Mouse (Mus musculus) lung, postnatal 36 days (tissue): ENCODE measurements at regions not wholly inside any gene's neighbourhood (a gene's known extent, or its start where the extent isn't known, plus 50 kb on each side); places are given as distances from the start of the nearest gene placed in this dataset.
A peak's percentile ranks its signal among the peaks of the same experiment; 100 is the strongest.

Experiments
- DNase-seq: peaks from one replicate; pipeline ENCODE4 v3.0.0; 2022; ENCODE audit warnings: mixed read lengths

GRCm38 (mm10) chr9:61144685-61145318 lies 227.4 kb upstream of the Tle3 start:
- DNase-seq, result no peak

- no peak for DNase-seq
Measured at GRCm38 (mm10) chr9:61145738-61146137, 226.4 kb upstream of the Tle3 start.

- DNase-seq, result no peak
Measured at GRCm38 (mm10) chr9:61151201-61151600, 221.0 kb upstream of the Tle3 start.

GRCm38 (mm10) chr9:61151901-61152337 lies 220.2 kb upstream of the Tle3 start:
- peak; percentile 44 for DNase-seq

- no peak for DNase-seq
Measured at GRCm38 (mm10) chr9:61154721-61155120, 217.4 kb upstream of the Tle3 start.

GRCm38 (mm10) chr9:61155851-61156250 lies 216.3 kb upstream of the Tle3 start:
- no peak for DNase-seq

- peak; percentile 28 for DNase-seq
Measured at GRCm38 (mm10) chr9:61158192-61158770, 213.9 kb upstream of the Tle3 start.

- no peak for DNase-seq
Measured at GRCm38 (mm10) chr9:61159159-61159558, 213.0 kb upstream of the Tle3 start.

GRCm38 (mm10) chr9:61159616-61160015 lies 212.6 kb upstream of the Tle3 start:
- DNase-seq, result peak; percentile 55

- no peak for DNase-seq
Measured at GRCm38 (mm10) chr9:61162884-61163283, 209.3 kb upstream of the Tle3 start.

GRCm38 (mm10) chr9:61163671-61164288 lies 208.4 kb upstream of the Tle3 start:
- DNase-seq, result peak; percentile 71

GRCm38 (mm10) chr9:61164501-61165251 lies 207.5 kb upstream of the Tle3 start:
- DNase-seq, result peak; percentile 57

- no peak for DNase-seq
Measured at GRCm38 (mm10) chr9:61166115-61166514, 206.1 kb upstream of the Tle3 start.

GRCm38 (mm10) chr9:61167097-61167842 lies 204.9 kb upstream of the Tle3 start:
- peak; percentile 66 for DNase-seq

GRCm38 (mm10) chr9:61168931-61169330 lies 203.2 kb upstream of the Tle3 start:
- no peak for DNase-seq

GRCm38 (mm10) chr9:61169506-61170090 lies 202.6 kb upstream of the Tle3 start:
- DNase-seq, result no peak

GRCm38 (mm10) chr9:61170921-61171320 lies 201.2 kb upstream of the Tle3 start:
- no peak for DNase-seq

- no peak for DNase-seq
Measured at GRCm38 (mm10) chr9:61172421-61172820, 199.7 kb upstream of the Tle3 start.

GRCm38 (mm10) chr9:61173548-61173947 lies 198.6 kb upstream of the Tle3 start:
- DNase-seq, result no peak

GRCm38 (mm10) chr9:61175381-61175780 lies 196.8 kb upstream of the Tle3 start:
- DNase-seq, result no peak

- no peak for DNase-seq
Measured at GRCm38 (mm10) chr9:61176856-61177255, 195.3 kb upstream of the Tle3 start.
